Mouse (Mus musculus) brain, embryonic 14.5 days (tissue): ENCODE data around the gene Rhobtb1.

Source experiments
- CTCF ChIP-seq: fragments of 200-500 bp; IDR thresholded peaks from 2 replicates; pipeline ENCODE4 v1.5.1; 2012; ENCODE audit warnings: inconsistent platforms, mild to moderate bottlenecking, moderate library complexity, borderline replicate concordance; ENCODE audit not compliant: insufficient read depth, insufficient read length; ENCODE audit errors: extremely low read depth
- POLR2A ChIP-seq: fragments of 200-500 bp; IDR thresholded peaks from 2 replicates; pipeline ENCODE4 v1.6.1; 2012; ENCODE audit warnings: mild to moderate bottlenecking, inconsistent platforms, borderline replicate concordance; ENCODE audit not compliant: poor library complexity, insufficient read depth, insufficient read length, severe bottlenecking; ENCODE audit errors: extremely low read depth

- TF ChIP-seq CTCF (no peak), POLR2A (no peak)
Observed at GRCm38 (mm10) chr10:69162577-69162976, 11.3 kb downstream of the Rhobtb1 start.
